ENCODE assay signal across 11 mouse cellular contexts in genomic region chr11:107393154-107393827, GRCm38 (mm10).
DNase-seq lines count a peak whose midpoint lies in the region; ATAC-seq and TF ChIP-seq lines count a peak whose summit lies in the region.
"Had no signal": no experiment of that assay in that cellular context is flagged by ENCODE, and none has a peak within 500 bp of the region (broad histone marks: within the 10 kb centered on the region; RNA-seq: fewer than 3 reads in every experiment).

No protein-coding gene starts in this region.

- no peaks in the 10 kb centered on the region for H3K9me3 ChIP-seq in kidney, embryonic 16.5 days (ENCODE audit: low read length)
- no peaks in the 10 kb centered on the region for H3K9me3 ChIP-seq in G1E (replicated peaks)
- H3K9me3 ChIP-seq: limb, embryonic 10.5 days; midbrain, embryonic 12.5 days had no signal

- H3K4me1 ChIP-seq in kidney, embryonic 16.5 days (ENCODE audit: insufficient read depth, low read length), result 0 out of 2 replicates have a peak, but pooled peaks cover 3% of the 10 kb centered on the region
- peaks cover 71% of the 10 kb centered on the region for H3K4me1 ChIP-seq in G1E (ENCODE audit: insufficient read depth, low read depth, low read length)

- no peaks in the 10 kb centered on the region for H3K27me3 ChIP-seq in kidney, embryonic 16.5 days (ENCODE audit: insufficient read depth, low read length)
- no peaks in the 10 kb centered on the region for H3K27me3 ChIP-seq in G1E (ENCODE audit: insufficient read depth, low read length)
- H3K27me3 ChIP-seq: midbrain, embryonic 12.5 days had no signal

- peak; percentile 33 for DNase-seq in kidney, postnatal 10 days
- no peak for DNase-seq in G1E (ENCODE audit: low spot score)
- peak; percentile 41 to 53 for DNase-seq in spleen, postnatal 36 days (ENCODE audit: low spot score in 2 of 2)
- no peak for DNase-seq in left cerebral cortex, postnatal 25 days (ENCODE audit: low spot score in 2 of 2)
- DNase-seq in layer of hippocampus, adult 9-10 months (ENCODE audit: low spot score), result no peak
- DNase-seq in left cerebral cortex, postnatal 36 days (ENCODE audit: low spot score in 2 of 2), result no peak
- DNase-seq: heart, postnatal 36 days had no signal

- TF ChIP-seq CTCF in G1E (IDR thresholded peaks at IDR 0.05; ENCODE audit: low read depth, low read length), result no peak

- 75% methylated on average over 7 of the region's 7 CpGs for WGBS in kidney, embryonic 16.5 days

- H3K4me3 ChIP-seq in kidney, embryonic 16.5 days (ENCODE audit: low read length), result no peak overlapping the region
- H3K4me3 ChIP-seq in G1E (ENCODE audit: low read depth, low read length), result no peak overlapping the region
- H3K4me3 ChIP-seq: limb, embryonic 10.5 days; midbrain, embryonic 12.5 days had no signal

- H3K36me3 ChIP-seq in kidney, embryonic 16.5 days (ENCODE audit: insufficient read depth, low read length), result no peaks in the 10 kb centered on the region
- peaks cover 48% of the 10 kb centered on the region for H3K36me3 ChIP-seq in G1E (replicated peaks)
- H3K36me3 ChIP-seq: midbrain, embryonic 12.5 days had no signal

- intact Hi-C loops in left cerebral cortex, postnatal 25 days (cut with DNase I), result no loop called here
- intact Hi-C loops in left cerebral cortex, postnatal 36 days (cut with DNase I), result loop anchor here (10.0 kb wide), 1 partner anchor 178 kb away; no protein-coding TSS in a partner anchor

- H3K4me2 ChIP-seq in kidney, embryonic 16.5 days (replicated peaks; ENCODE audit: low read depth, low read length), result no peak overlapping the region
- H3K4me2 ChIP-seq: midbrain, embryonic 12.5 days had no signal

- no peak overlapping the region for H3K9ac ChIP-seq in kidney, embryonic 16.5 days (replicated peaks; ENCODE audit: low read length)
- H3K9ac ChIP-seq: midbrain, embryonic 12.5 days had no signal

- H3K27ac ChIP-seq in kidney, embryonic 16.5 days (ENCODE audit: low read length), result no peak overlapping the region
- H3K27ac ChIP-seq: limb, embryonic 10.5 days; midbrain, embryonic 12.5 days had no signal

- ATAC-seq in kidney, embryonic 16.5 days (ENCODE audit: low FRiP score, low TSS enrichment), result no peak
- 0 out of 2 replicates have a peak, but pooled peaks have one; percentile 9 for ATAC-seq in G1E (ENCODE audit: extremely low read depth, insufficient number of reproducible peaks, low FRiP score, poor library complexity, severe bottlenecking)
- peak; percentile 43; the same call in 1 of the 2 replicates for ATAC-seq in erythroid progenitor cell, adult 5-6 weeks (replicated peaks; ENCODE audit: low FRiP score, poor library complexity, severe bottlenecking)

Comparison
In these comparisons a context has a peak if more than half of its experiments do, and no peak if none do; other contexts are left out.
1. DNase-seq: peak in kidney, postnatal 10 days (single experiment) and spleen, postnatal 36 days (2 of 2); none in G1E (single experiment), left cerebral cortex, postnatal 25 days (0 of 2), layer of hippocampus, adult 9-10 months (single experiment) and left cerebral cortex, postnatal 36 days (0 of 2).